Mouse (Mus musculus) R1 (cell line): ENCODE measurements at regions not wholly inside any gene's neighbourhood (a gene's known extent, or its start where the extent isn't known, plus 50 kb on each side); places are given as distances from the start of the nearest gene placed in this dataset.
A peak's percentile ranks its signal among the peaks of the same experiment; 100 is the strongest.

Experiments used
- DNase-seq: peaks from one replicate; pipeline ENCODE4 v3.0.0-alpha.2; 2018; ENCODE audit warnings: low read depth, low spot score

GRCm38 (mm10) chr6:36058206-36058605, 329.7 kb upstream of the Chrm2 start:
- no peak for DNase-seq

DNA sequence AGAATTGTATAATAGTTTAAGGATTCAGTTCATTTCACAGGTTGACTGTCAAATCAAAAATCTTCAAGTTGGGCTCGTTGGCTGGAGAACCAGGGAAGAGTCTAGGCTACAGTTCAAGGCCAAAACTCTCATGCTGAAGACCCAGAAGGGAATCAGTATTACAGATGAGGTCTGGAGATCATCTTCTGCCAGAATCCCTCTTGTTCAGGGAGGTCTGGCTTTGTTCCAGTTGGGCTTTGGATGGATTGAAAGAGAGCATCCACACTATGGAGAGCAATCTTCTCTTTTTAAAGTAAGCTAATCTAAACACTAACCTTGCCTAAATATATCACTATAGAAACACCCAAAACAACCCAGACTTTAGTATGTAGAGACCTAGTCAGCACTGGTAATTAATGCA, 327.5 kb upstream of the Chrm2 start:
- DNase-seq, result no peak

GRCm38 (mm10) chr6:36064919-36065318, 323.0 kb upstream of the Chrm2 start:
- no peak for DNase-seq

- no peak for DNase-seq
Observed at GRCm38 (mm10) chr6:36068690-36069089, 319.2 kb upstream of the Chrm2 start.

DNA sequence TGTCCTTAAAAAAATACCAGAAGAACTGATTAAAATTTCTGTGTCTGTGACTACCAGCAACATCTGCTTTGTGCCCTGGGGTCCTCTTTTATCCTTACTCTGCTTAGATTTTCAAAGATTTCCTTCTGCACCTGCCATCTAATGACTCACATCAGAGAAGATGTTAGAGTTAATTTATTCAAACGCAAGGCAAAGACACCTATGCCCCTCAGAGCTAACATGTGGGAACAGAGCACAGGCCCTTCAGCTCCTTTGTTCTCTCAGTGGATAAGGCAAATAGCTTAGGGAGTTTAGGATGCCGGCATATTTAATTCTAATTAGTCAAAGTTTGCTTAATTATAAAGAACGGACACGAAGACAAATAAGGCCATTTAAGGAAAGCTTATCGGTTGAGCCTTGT, 308.3 kb upstream of the Chrm2 start:
- DNase-seq, result no peak

DNA sequence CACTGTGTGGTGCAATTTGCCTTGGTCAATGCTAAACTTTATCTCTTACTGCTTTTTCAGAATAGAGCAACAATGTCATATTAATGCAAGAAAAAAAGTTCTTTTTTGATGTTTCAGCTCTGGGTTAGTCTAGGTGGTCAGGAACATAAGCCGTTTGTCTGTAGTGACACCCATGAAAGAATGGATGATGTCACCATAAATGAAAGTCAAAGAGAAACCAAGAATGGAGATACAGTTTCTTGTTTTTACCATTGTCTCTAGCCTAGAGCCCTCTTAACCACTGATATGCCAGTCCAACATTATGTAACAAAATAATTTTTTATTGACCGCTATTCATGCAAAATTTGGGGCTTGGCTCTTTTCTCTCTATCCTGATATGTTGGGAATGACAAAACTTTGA, 294.3 kb upstream of the Chrm2 start:
- no peak for DNase-seq

- DNase-seq, result no peak
Observed at GRCm38 (mm10) chr6:36094075-36094474, 293.8 kb upstream of the Chrm2 start.

DNA sequence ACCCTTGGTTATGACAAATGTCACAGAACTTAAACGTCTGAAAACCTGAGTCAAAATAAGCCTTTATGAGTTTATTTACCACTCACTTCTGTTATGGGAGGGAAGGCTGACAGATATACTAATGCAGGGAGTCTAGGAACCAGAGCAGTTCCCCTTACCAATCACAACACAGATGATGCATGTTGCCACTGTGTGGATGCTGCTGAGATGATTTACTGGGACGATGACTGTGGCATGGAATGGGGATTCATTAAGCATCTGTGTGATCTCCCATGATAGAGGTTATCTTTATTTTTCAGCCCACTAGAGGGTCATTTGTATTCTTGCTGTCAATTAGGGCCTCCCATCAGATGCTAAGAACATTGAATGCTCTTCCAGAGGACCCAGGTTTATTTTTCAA, 290.5 kb upstream of the Chrm2 start:
- no peak for DNase-seq

DNA sequence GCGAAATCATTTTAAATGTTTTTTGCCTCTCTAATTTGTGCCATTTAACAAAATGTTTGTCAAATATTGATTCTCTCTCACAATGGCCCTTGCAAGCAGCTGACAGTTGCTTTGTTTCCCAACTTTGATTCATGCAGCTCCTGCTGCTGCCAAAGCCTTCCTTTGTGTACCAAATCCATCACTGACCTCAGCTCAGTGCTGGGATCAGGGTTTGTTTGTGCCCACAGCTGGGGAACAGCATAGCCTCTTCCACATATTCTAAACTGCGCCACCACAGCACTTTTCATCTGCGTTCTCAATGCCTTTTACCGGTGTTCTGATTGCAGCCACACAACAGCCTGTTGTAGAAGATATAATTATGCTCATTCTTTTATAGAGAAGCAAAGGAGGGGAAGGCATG, 289.7 kb upstream of the Chrm2 start:
- no peak for DNase-seq

DNA sequence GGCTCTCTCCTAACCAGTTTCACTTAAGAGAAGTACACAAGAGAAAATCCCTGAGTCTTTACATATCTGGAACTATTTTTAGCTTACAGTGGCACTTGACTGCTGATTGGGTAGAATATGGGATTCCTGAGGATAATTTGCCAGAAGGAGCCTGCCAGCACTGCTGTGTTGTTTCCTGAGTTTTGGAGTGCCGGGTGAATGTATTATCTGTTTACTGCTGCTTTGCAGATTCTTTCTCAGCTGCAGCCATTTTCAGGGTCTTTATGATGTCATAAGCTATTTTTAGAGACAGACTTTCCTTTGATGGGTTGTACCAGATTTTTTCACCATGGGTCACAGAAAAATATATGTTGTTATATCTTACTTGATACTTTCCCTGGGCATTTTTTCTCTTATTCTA, 279.1 kb upstream of the Chrm2 start:
- DNase-seq, result no peak

GRCm38 (mm10) chr6:36137223-36137622, 250.7 kb upstream of the Chrm2 start:
- DNase-seq, result no peak

- peak; percentile 5 for DNase-seq
Observed at GRCm38 (mm10) chr6:36147267-36147666, 240.6 kb upstream of the Chrm2 start.

GRCm38 (mm10) chr6:36174514-36174913, 213.4 kb upstream of the Chrm2 start:
- no peak for DNase-seq

GRCm38 (mm10) chr6:36175112-36175511, 212.8 kb upstream of the Chrm2 start:
- DNase-seq, result no peak

GRCm38 (mm10) chr6:36179895-36180294, 208.0 kb upstream of the Chrm2 start:
- DNase-seq, result no peak

DNA sequence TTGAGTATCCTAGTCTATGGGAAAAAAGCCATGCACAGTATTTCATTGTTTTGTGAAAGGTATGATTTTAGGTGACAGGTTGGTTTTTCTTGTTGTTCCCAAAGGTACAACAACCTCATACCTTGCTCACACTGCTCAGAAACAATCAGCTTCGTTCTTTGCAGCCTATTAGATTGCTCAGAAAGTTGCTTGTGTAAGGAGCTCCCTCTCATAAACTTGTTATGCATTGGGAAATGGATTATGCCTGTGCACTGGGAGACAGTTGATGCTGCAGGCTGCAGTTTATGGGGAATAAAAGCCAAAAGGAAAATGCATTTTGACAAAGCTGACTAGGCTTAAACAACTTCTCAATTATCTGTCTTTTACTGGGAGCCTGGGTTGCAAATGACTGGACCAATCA, 205.2 kb upstream of the Chrm2 start:
- DNase-seq, result no peak

DNA sequence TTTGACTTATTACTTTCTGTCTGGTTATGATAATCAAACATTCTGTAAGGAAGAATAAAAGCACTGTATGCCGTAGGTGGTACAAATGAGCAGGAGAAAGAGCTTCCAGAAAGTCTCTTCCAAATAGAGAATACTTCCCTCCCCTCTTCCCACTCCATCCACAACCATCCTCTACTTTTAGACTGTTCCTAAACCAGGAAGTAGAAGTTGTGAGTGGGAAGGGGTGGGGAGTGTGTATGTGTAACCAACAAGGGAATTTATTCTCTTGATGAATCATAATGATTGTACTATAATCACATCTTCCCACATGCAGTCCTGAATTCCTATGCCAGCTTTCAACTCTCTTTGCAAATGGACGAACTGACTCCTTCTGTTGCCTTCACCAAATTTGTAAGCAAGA, 181.2 kb upstream of the Chrm2 start:
- no peak for DNase-seq

DNA sequence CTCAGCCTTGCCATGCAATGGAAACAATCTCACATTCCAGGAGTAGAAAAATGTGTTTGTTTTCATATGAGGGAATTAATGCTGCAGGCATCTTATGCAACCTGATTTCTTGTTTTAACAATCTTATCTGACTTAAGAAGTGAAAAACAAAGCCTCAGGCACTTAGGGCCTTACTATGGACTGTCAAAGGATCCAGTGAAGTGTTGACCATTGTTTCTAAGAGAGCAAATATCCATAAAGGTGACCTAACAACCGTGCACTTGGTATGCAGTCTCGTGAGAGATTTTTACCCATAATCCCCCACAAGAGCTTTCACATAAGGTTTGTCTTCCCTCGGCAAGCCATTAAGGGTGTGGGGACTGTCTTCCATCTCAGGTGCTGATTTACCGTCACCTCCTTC, 166.6 kb upstream of the Chrm2 start:
- DNase-seq, result no peak

DNA sequence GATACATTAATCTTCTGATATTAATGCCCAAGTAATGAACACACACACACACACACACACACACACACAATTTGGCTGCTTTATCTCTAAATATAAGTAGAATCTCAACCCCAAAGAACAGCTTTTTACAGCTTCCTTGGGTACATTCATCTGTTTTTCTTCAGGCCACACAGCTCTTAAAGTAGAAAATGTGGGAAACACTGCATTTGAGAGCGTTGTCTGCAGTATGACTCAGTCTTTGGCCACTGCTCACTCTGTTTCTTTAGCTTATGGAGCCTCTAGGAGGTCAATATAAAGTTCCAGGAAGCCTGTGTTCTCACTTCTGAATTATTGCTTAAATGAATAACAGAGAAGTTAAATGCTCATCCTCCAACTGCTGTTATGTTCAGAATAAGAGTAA, 153.4 kb upstream of the Chrm2 start:
- DNase-seq, result no peak

- no peak for DNase-seq
Observed at GRCm38 (mm10) chr6:36247027-36247426, 140.9 kb upstream of the Chrm2 start.

DNA sequence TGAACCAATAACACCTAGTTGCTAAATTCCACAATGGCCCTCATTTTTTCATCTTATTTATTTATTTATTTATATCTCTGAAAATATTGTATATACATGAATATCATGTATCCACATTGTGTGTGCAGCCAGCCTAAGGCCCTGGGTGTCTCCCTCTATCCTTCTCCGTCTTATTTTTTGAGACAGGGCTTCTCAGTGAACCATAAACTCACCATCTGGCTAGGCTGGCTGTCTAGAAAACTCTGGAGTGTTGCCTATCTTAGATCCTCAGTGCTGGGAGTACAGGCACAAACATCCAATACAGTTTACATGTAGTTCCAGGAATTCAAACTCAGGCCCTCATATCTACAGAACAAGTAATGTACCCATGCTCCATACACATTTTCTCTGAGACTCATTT, 139.7 kb upstream of the Chrm2 start:
- no peak for DNase-seq

- peak; percentile 46 for DNase-seq
Observed at GRCm38 (mm10) chr6:36249047-36249446, 138.8 kb upstream of the Chrm2 start.

GRCm38 (mm10) chr6:36266717-36267402, 121.0 kb upstream of the Chrm2 start:
- no peak for DNase-seq

- DNase-seq, result no peak
Observed at GRCm38 (mm10) chr6:36286664-36287063, 101.2 kb upstream of the Chrm2 start.
